Mouse (Mus musculus): Measurements from ENCODE around the gene Myzap.

- TF ChIP-seq CTCF (conservative IDR thresholded peaks at IDR 0.05; ENCODE audit: low read length) (no peak), NANOG (IDR thresholded peaks at IDR 0.05; ENCODE audit: borderline replicate concordance, low read length) (no peak), POU5F1 (IDR thresholded peaks at IDR 0.05; ENCODE audit: borderline replicate concordance, low read length) (no peak)
Measured at GRCm38 (mm10) chr9:71611876-71612275, 19.7 kb upstream of the Myzap start.

All from E14TG2a.4 (cell line).